Mouse (Mus musculus) forebrain, postnatal 0 days (tissue): ENCODE data around the gene Slc8a1. TPM values are rescaled to one million over a fixed set of nuclear protein-coding genes. Genes with fewer than 3 reads are reported as not detected.

ENCODE experiments used
- ATAC-seq: fragments of 200-750 bp; cut with Nextera tagmentation; 2 replicates; pipeline ENCODE4 v1.8.0; 2017; ENCODE audit warnings: mild to moderate bottlenecking, moderate library complexity
- DNase-seq: peaks from one replicate; pipeline ENCODE4 v3.0.0-alpha.2; 2015
- H3K27ac ChIP-seq: fragments of 300-500 bp; sonication (generic); 2 replicates; pipeline ENCODE4 v1.5.1; 2014; ENCODE audit warnings: low read depth, mild to moderate bottlenecking, antibody characterized with exemption, low read length, moderate library complexity, mixed read lengths
- H3K27me3 ChIP-seq: fragments of 300-500 bp; sonication (generic); 2 replicates; pipeline ENCODE4 v1.6.1; 2014; ENCODE audit warnings: mild to moderate bottlenecking, low read length, mixed read lengths; ENCODE audit not compliant: insufficient read depth
- H3K36me3 ChIP-seq: fragments of 300-500 bp; sonication (generic); 2 replicates; pipeline ENCODE4 v1.6.1; 2014; ENCODE audit warnings: mild to moderate bottlenecking, moderate library complexity; ENCODE audit not compliant: insufficient read depth
- H3K4me1 ChIP-seq: fragments of 300-500 bp; sonication (generic); 2 replicates; pipeline ENCODE4 v1.6.1; 2014; ENCODE audit warnings: antibody characterized with exemption; ENCODE audit not compliant: insufficient read depth
- H3K4me2 ChIP-seq: fragments of 300-500 bp; sonication (generic); 2 replicates; pipeline ENCODE4 v1.6.1; 2014; ENCODE audit warnings: low read depth, mild to moderate bottlenecking, moderate library complexity
- H3K4me3 ChIP-seq: fragments of 300-500 bp; sonication (generic); 2 replicates; pipeline ENCODE4 v1.5.1; 2014; ENCODE audit warnings: low read depth, low read length, mixed read lengths
- H3K9ac ChIP-seq: fragments of 300-500 bp; sonication (generic); 2 replicates; pipeline ENCODE4 v1.6.1; 2014; ENCODE audit warnings: mild to moderate bottlenecking
- H3K9me3 ChIP-seq: fragments of 300-500 bp; sonication (generic); 2 replicates; pipeline ENCODE4 v1.6.1; 2016; ENCODE audit warnings: low read length
- CTCF ChIP-seq: sonication (generic); IDR thresholded peaks from 2 replicates; pipeline ENCODE4 v1.5.1; 2016; ENCODE audit warnings: antibody characterized with exemption, control low read depth, low read depth
- WGBS: fragments of 180-500 bp; shearing (Covaris S2); extraction: QIAGEN DNeasy Blood & Tissue Kit; methylation state at CpG from one replicate; pipeline ENCODE4 v1.1.7; 2014; 5-methylcytosine and 5-hydroxymethylcytosine counted together
- polyA plus RNA-seq: library from polyadenylated mRNA; unstranded; fragments of >200 nt; fragmentation: Nextera tagmentation; extraction: Ambion mirVana; gene quantifications from 2 replicates; pipeline ENCODE4 v1.2.1, GENCODE M21; 2015
- total RNA-seq: library from RNA; depleted of rRNA; stranded (reverse); fragments of >200 nt; gene quantifications from 2 replicates; pipeline ENCODE4 v1.2.3, GENCODE M21; 2014; rRNA removed

The Slc8a1 gene
- 132 and 143 TPM in 2 replicates for total RNA-seq
- polyA plus RNA-seq: 8.9 and 16.9 TPM in 2 replicates

DNA sequence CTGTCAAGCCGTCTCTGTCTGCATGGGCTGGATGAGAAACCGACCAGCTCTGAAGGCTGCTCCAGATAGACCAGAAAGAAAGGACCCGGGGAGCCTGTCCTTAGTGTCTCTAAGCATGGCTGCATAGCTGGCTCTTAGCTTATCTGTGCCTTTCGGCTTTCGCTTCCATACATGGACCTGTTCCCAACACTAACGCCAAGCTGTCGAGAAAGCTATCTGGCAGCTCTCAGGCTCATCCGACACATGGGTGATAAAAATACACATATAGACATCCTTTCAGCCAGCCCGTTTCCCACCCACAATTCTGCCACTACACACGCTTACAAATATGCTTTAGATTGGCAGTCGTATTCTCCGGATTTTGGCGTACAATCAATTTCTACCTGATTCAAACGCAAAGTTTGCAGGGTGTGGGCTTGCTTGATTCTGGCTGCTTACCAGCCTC lies at the start of gene Slc8a1:
Gene Slc8a1, minus strand, starts transcription at position 67 of the 445 bp plus-strand sequence.
- Histone ChIP-seq H3K27ac (peak within 1 kb of the TSS; percentile 86), H3K27me3 (no peaks in the 10 kb centered on the region), H3K4me2 (peak within 1 kb of the TSS; percentile 23), H3K36me3 (no peaks in the 10 kb centered on the region), H3K4me1 (no peaks in the 10 kb centered on the region), H3K4me3 (peak within 1 kb of the TSS; percentile 13), H3K9ac (peak within 1 kb of the TSS; percentile 43; the same call in 1 of the 2 replicates), H3K9me3 (no peaks in the 10 kb centered on the region)
- no peak for TF ChIP-seq CTCF
- DNase-seq: peak; percentile 87
- WGBS: 41% methylated on average over 14 of the region's 14 CpGs
- peak; percentile 92 for ATAC-seq

DNA sequence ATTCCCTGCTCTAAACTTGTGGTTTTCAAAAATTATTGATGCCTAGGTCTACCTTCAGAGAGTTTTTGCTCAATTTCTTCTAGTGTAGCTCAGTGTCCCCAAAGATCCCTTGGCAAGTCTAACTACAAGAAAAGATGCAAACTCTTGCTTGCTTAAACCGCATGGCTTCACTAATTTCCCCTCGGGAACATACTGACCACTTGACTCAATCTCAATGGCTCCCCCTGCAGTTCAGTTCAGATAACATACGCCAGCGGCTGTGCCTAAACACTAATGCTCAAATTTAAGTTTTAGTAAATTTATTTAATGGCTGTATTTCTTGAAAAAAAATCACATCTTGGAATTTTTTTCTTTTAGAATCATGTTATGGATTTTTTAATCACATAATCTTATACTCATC lies 49.2 kb upstream of the Slc8a1 start:
- peak; percentile 35; the same call in 1 of the 2 replicates for TF ChIP-seq CTCF
- Histone ChIP-seq H3K27ac (no peak overlapping the region), H3K9me3 (no peaks in the 10 kb centered on the region), H3K4me3 (no peak overlapping the region), H3K27me3 (no peaks in the 10 kb centered on the region), H3K4me2 (no peak overlapping the region), H3K4me1 (no peaks in the 10 kb centered on the region), H3K9ac (no peak overlapping the region), H3K36me3 (no peaks in the 10 kb centered on the region)
- no peak for ATAC-seq
- DNase-seq: no peak
- WGBS: 33% methylated on average over 4 of the region's 4 CpGs

DNA sequence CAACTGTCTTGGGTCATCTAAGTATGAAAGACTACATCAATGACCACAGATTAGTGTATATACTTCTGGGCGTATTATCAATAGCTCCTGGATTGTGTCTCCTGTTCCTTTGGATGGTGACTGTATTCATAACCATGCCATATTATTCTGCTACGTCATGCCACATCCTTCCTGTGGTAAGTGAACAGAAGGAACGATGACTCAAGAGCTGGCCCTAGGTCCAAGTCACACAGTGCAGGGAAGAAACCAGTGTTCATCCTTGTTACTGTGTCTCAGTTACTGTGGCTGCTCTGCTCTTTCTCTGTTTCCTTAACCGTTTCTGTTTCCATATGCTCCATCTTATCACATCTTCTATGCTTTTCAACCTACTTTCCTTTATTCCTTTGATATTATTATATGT lies 44.1 kb upstream of the Slc8a1 start:
- H3K9me3 ChIP-seq: no peaks in the 10 kb centered on the region

DNA sequence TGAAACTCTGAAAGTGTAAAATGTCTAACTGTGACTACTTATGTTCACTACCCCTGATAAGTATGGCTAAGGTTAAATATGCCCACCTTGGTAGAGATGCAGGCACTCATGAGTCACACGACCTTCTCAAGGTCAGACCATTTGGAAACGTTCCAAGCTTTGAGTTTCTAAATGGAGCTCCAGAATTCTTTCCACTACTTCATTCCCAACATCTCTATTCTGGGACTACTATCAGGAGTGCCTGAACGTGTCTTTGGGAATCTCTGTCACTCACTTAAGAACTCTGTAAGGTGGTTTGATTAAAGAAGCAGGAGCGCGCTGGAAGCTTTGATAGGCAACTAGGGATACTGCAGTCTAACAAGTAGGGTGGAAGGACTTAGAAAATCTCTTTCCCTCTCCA lies 43.3 kb upstream of the Slc8a1 start:
- DNase-seq: no peak
- 86% methylated on average over 5 of the region's 5 CpGs for WGBS

More for the DNA sequence above, 44.1 kb upstream of the Slc8a1 start:
- Histone ChIP-seq H3K4me1 (no peaks in the 10 kb centered on the region), H3K9ac (no peak overlapping the region), H3K4me3 (no peak overlapping the region), H3K27ac (no peak overlapping the region), H3K4me2 (no peak overlapping the region), H3K36me3 (no peaks in the 10 kb centered on the region), H3K27me3 (no peaks in the 10 kb centered on the region)
- ATAC-seq: no peak
- TF ChIP-seq CTCF: no peak
- 92% methylated on average over 4 of the region's 4 CpGs for WGBS
- DNase-seq: no peak

DNA sequence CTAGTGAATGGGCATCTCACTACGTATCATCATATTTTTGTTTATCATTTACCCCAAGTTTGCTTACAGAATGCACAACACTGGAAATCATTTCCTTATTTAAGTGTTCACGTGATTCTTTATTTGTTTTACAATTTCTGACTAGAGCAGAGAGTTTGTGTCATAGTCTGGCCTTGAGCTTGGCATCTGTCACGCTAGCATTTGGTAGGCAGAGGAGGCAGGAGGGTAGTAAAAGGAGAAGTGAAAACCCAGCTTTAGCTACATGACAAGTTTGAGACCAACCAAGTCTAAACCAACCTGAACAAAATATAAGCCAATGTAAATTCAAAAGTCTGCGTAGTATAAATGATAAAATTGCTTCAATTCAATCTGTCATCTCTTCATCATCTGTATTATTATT lies 41.7 kb upstream of the Slc8a1 start:
- ATAC-seq: no peak
- TF ChIP-seq CTCF: no peak
- Histone ChIP-seq H3K36me3 (no peaks in the 10 kb centered on the region), H3K4me3 (no peak overlapping the region), H3K27ac (no peak overlapping the region), H3K9me3 (no peaks in the 10 kb centered on the region), H3K4me1 (no peaks in the 10 kb centered on the region), H3K27me3 (no peaks in the 10 kb centered on the region), H3K9ac (no peak overlapping the region), H3K4me2 (no peak overlapping the region)
- WGBS: 71% methylated on average over 4 of the region's 4 CpGs
- no peak for DNase-seq

More for the DNA sequence above, 43.3 kb upstream of the Slc8a1 start:
- Histone ChIP-seq H3K9ac (no peak overlapping the region), H3K4me2 (no peak overlapping the region), H3K36me3 (no peaks in the 10 kb centered on the region), H3K4me3 (no peak overlapping the region), H3K9me3 (no peaks in the 10 kb centered on the region), H3K27ac (no peak overlapping the region), H3K27me3 (no peaks in the 10 kb centered on the region), H3K4me1 (no peaks in the 10 kb centered on the region)
- no peak for TF ChIP-seq CTCF
- no peak for ATAC-seq

DNA sequence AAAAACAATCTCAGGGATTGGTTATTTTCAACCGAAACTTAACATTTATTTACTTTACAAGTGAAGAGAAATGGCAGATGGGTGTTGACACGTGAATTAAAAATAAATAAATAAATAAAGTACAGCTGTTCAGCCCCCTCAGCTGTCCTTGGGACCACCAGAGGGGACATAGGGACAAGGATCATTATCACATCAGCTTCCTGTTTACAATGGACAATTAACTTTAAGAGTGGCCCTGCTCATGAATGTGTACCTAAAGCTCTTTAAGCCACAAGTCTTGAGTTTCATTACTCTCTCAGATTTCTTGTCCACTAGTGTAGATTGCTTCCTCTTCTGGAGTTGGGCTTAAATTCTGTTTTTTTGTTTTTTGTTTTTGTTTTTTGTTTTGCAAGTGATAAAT lies 12.5 kb upstream of the Slc8a1 start:
- Histone ChIP-seq H3K4me1 (no peaks in the 10 kb centered on the region), H3K4me3 (no peak overlapping the region), H3K4me2 (no peak overlapping the region), H3K27ac (no peak overlapping the region), H3K36me3 (no peaks in the 10 kb centered on the region), H3K27me3 (no peaks in the 10 kb centered on the region), H3K9me3 (no peaks in the 10 kb centered on the region), H3K9ac (no peak overlapping the region)
- DNase-seq (no peak), ATAC-seq (no peak)
- WGBS: 78% methylated on average over 2 of the region's 2 CpGs
- TF ChIP-seq CTCF: no peak

DNA sequence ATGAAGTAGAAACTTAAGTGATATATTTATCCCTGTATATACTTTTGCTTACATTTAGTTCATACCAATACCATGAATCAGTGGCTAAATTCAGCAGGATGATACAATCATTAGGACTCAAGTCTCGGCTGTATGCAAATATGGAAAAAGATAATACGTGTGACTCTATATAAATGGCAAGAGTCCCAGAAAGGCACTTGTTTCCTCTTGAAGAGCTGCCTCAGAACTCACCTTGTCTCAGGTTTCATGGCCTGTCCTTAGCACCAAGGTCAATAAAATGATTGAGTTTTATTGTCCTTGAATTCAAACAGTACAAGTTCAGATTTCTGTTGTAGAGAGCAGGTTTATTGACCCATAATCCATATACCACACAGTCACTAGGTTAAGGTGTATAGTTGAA lies 4.9 kb upstream of the Slc8a1 start:
- TF ChIP-seq CTCF: no peak
- WGBS: 81% methylated on average over 2 of the region's 2 CpGs

More for the DNA sequence above, 4.9 kb upstream of the Slc8a1 start:
- H3K36me3 ChIP-seq: no peaks in the 10 kb centered on the region
- no peak for DNase-seq
- H3K9me3 ChIP-seq: no peaks in the 10 kb centered on the region
- no peak overlapping the region for H3K4me3 ChIP-seq
- H3K27me3 ChIP-seq: no peaks in the 10 kb centered on the region
- H3K27ac ChIP-seq: no peak overlapping the region
- H3K4me2 ChIP-seq: no peak overlapping the region
- ATAC-seq: no peak
- H3K4me1 ChIP-seq: no peaks in the 10 kb centered on the region
- H3K9ac ChIP-seq: no peak overlapping the region
